Mouse (Mus musculus) layer of hippocampus, adult 9-10 months (tissue): ENCODE results near the gene Gtpbp6.
"Not testable (repeated sequence)": the region's sequence is repeated elsewhere in the genome, so short reads cannot be mapped to it uniquely, and the experiment has no call there.

ENCODE experiments used
- DNase-seq: peaks from one replicate; pipeline ENCODE4 v3.0.0; 2022; ENCODE audit warnings: low spot score

Gtpbp6 gene

GRCm38 (mm10) chr5:110107581-110108304 lies at the start of gene Gtpbp6:
Gene Gtpbp6 (minus strand): TSS chr5:110108197.
- DNase-seq = peak; percentile 83

- DNase-seq = no peak
Measured at GRCm38 (mm10) chr5:110143007-110143406, 35.0 kb upstream of the Gtpbp6 start.

GRCm38 (mm10) chr5:110142309-110142708 lies 34.3 kb upstream of the Gtpbp6 start:
- DNase-seq = no peak

GRCm38 (mm10) chr5:110140424-110140823 lies 32.4 kb upstream of the Gtpbp6 start:
- DNase-seq = no peak

- DNase-seq = no peak
Measured at GRCm38 (mm10) chr5:110139325-110139724, 31.3 kb upstream of the Gtpbp6 start.

GRCm38 (mm10) chr5:110137816-110138215 lies 29.8 kb upstream of the Gtpbp6 start:
- no peak for DNase-seq

GRCm38 (mm10) chr5:110136087-110136464 lies 28.1 kb upstream of the Gtpbp6 start:
- DNase-seq = no peak

GRCm38 (mm10) chr5:110135293-110136086 lies 27.5 kb upstream of the Gtpbp6 start, which contains the start of gene Chfr:
Gene Chfr (plus strand): TSS chr5:110135842.
- peak; percentile 98 for DNase-seq

GRCm38 (mm10) chr5:110122380-110122779 lies 14.4 kb upstream of the Gtpbp6 start:
- DNase-seq = not testable (repeated sequence)

- DNase-seq = peak; percentile 92
Measured at GRCm38 (mm10) chr5:110109991-110110441, 2.0 kb upstream of the Gtpbp6 start, which contains the start of gene Zfp605. Gene Zfp605 (plus strand): TSS chr5:110110092.

GRCm38 (mm10) chr5:110108305-110108628 lies 270 bp upstream of the Gtpbp6 start:
- DNase-seq = no peak

- DNase-seq = no peak
Measured at GRCm38 (mm10) chr5:110106901-110107564, 964 bp downstream of the Gtpbp6 start.

- no peak for DNase-seq
Measured at GRCm38 (mm10) chr5:110106140-110106871, 1.7 kb downstream of the Gtpbp6 start.

GRCm38 (mm10) chr5:110104616-110105380 lies 3.2 kb downstream of the Gtpbp6 start:
- DNase-seq = no peak

- no peak for DNase-seq
Measured at GRCm38 (mm10) chr5:110103901-110104615, 3.9 kb downstream of the Gtpbp6 start.

GRCm38 (mm10) chr5:110102853-110103625 lies 5.0 kb downstream of the Gtpbp6 start:
- no peak for DNase-seq

- no peak for DNase-seq
Measured at GRCm38 (mm10) chr5:110102429-110102828, 5.6 kb downstream of the Gtpbp6 start.

GRCm38 (mm10) chr5:110101716-110102347 lies 6.2 kb downstream of the Gtpbp6 start:
- DNase-seq = no peak

- no peak for DNase-seq
Measured at GRCm38 (mm10) chr5:110100921-110101631, 6.9 kb downstream of the Gtpbp6 start.
